Mouse (Mus musculus) hindbrain, postnatal 0 days (tissue): Measurements from ENCODE around the gene Acsl4. TPM values are rescaled to one million over a fixed set of nuclear protein-coding genes. Genes with fewer than 3 reads are reported as not detected.

Experiments used
- ATAC-seq: fragments of 200-750 bp; cut with Nextera tagmentation; 2 replicates; pipeline ENCODE4 v1.8.0; 2017; ENCODE audit warnings: mild to moderate bottlenecking, moderate TSS enrichment, moderate library complexity
- DNase-seq: peaks from one replicate; pipeline ENCODE4 v3.0.0-alpha.2; 2015; ENCODE audit warnings: low spot score
- H3K27ac ChIP-seq: fragments of 300-500 bp; sonication (generic); 2 replicates; pipeline ENCODE4 v1.5.1; 2014; ENCODE audit warnings: mild to moderate bottlenecking
- H3K27me3 ChIP-seq: fragments of 300-500 bp; sonication (generic); 2 replicates; pipeline ENCODE4 v1.6.1; 2014; ENCODE audit warnings: low read length, mixed read lengths; ENCODE audit not compliant: insufficient read depth
- H3K36me3 ChIP-seq: fragments of 300-500 bp; sonication (generic); 2 replicates; pipeline ENCODE4 v1.6.1; 2014; ENCODE audit warnings: low read length, mixed read lengths; ENCODE audit not compliant: insufficient read depth
- H3K4me1 ChIP-seq: fragments of 300-500 bp; sonication (generic); 2 replicates; pipeline ENCODE4 v1.6.1; 2014; ENCODE audit warnings: antibody characterized with exemption, low read length, mixed read lengths; ENCODE audit not compliant: insufficient read depth
- H3K4me2 ChIP-seq: fragments of 300-500 bp; sonication (generic); 2 replicates; pipeline ENCODE4 v1.6.1; 2014; ENCODE audit warnings: low read depth, mild to moderate bottlenecking, low read length, moderate library complexity, mixed read lengths
- H3K4me3 ChIP-seq: fragments of 300-500 bp; sonication (generic); 2 replicates; pipeline ENCODE4 v1.5.1; 2014; ENCODE audit warnings: low read length
- H3K9ac ChIP-seq: fragments of 300-500 bp; sonication (generic); replicated peaks from 2 replicates; pipeline ENCODE4 v1.6.1; 2014; ENCODE audit warnings: mild to moderate bottlenecking, low read length, moderate library complexity, mixed read lengths
- H3K9me3 ChIP-seq: fragments of 300-500 bp; sonication (generic); 2 replicates; pipeline ENCODE4 v1.6.1; 2016; ENCODE audit warnings: low read length, mixed read lengths
- CTCF ChIP-seq: IDR thresholded peaks from 2 replicates; pipeline ENCODE4 v1.5.1; 2016; ENCODE audit warnings: antibody characterized with exemption, control low read depth, low read depth
- WGBS: fragments of 180-500 bp; shearing (Covaris S2); extraction: QIAGEN DNeasy Blood & Tissue Kit; methylation state at CpG from one replicate; pipeline ENCODE4 v1.1.7; 2014; 5-methylcytosine and 5-hydroxymethylcytosine counted together
- polyA plus RNA-seq: library from polyadenylated mRNA; unstranded; fragments of >200 nt; fragmentation: Nextera tagmentation; extraction: Ambion mirVana; gene quantifications from 2 replicates; pipeline ENCODE4 v1.2.1, GENCODE M21; 2015
- total RNA-seq: library from RNA; depleted of rRNA; stranded (reverse); fragments of >200 nt; gene quantifications from 2 replicates; pipeline ENCODE4 v1.2.3, GENCODE M21; 2014

Acsl4 gene
- total and polyA plus RNA-seq, 2 experiments from 2014 or later, result 30.0 to 30.3 TPM

- no peak for TF ChIP-seq CTCF
- ATAC-seq, result no peak
These were observed 74.2 kb downstream of the Acsl4 start for GRCm38 (mm10) chrX:142316106-142316505.

GRCm38 (mm10) chrX:142315270-142315669 lies 75.1 kb downstream of the Acsl4 start:
- H3K27ac ChIP-seq, result no peak overlapping the region
- 77% methylated on average over 8 of the region's 8 CpGs for WGBS

More at GRCm38 (mm10) chrX:142316106-142316505, 74.2 kb downstream of the Acsl4 start:
- Histone ChIP-seq H3K4me1 (no peaks in the 10 kb centered on the region), H3K36me3 (no peaks in the 10 kb centered on the region), H3K4me2 (no peak overlapping the region), H3K4me3 (no peak overlapping the region), H3K9me3 (no peaks in the 10 kb centered on the region), H3K27ac (no peak overlapping the region), H3K9ac (no peak overlapping the region), H3K27me3 (no peaks in the 10 kb centered on the region)
- WGBS, result 72% methylated on average over 9 of the region's 9 CpGs
- DNase-seq, result no peak

DNA sequence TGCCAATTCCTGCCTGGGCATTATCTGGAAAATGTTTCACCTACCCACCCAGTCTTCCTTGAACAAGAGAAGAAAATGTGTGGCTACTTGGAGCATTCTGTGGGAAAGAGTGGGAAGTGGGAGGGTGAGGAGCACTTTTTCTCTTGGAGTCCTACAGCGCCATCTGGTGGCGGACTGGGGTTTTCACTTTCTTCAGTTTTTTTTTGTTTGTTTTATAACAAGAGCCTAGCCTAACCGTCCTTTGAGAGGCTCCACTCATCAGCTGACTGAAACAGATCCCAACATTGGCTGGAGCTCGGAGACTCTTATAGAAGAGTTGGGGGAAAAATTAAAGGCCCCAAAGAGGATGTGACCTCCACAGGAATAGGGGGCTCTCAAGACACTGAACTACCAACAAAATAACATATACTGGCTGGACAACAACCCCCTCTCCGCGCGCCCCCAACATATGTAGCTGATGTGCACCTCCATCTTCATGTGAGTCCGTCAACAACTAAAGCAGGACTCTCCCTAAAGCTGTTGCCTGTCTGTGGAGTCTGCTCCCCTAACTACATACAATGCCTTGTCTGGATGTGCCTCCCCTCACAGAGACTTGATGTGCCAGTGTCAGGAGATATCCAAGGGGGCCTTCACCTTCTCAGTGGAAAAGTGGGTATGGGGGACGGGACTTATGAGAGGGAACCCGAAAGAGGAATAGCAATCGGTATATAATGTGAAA lies 75.9 kb downstream of the Acsl4 start:
- 0 out of 2 replicates have a peak overlapping the region, but pooled peaks have one; percentile 38 for H3K4me2 ChIP-seq
- no peaks in the 10 kb centered on the region for H3K4me1 ChIP-seq
- H3K9me3 ChIP-seq, result no peaks in the 10 kb centered on the region
- ATAC-seq, result peak; percentile 88
- H3K27ac ChIP-seq, result no peak overlapping the region
- H3K9ac ChIP-seq, result no peak overlapping the region
- DNase-seq, result peak; percentile 84
- no peak overlapping the region for H3K4me3 ChIP-seq
- 52% methylated on average over 11 of the region's 11 CpGs for WGBS
- H3K36me3 ChIP-seq, result no peaks in the 10 kb centered on the region
- TF ChIP-seq CTCF, result peak; percentile 77
- H3K27me3 ChIP-seq, result no peaks in the 10 kb centered on the region

More at GRCm38 (mm10) chrX:142315270-142315669, 75.1 kb downstream of the Acsl4 start:
- no peak overlapping the region for H3K4me2 ChIP-seq
- no peak overlapping the region for H3K4me3 ChIP-seq
- H3K36me3 ChIP-seq, result no peaks in the 10 kb centered on the region
- ATAC-seq, result no peak
- H3K4me1 ChIP-seq, result no peaks in the 10 kb centered on the region
- no peak for DNase-seq
- no peak overlapping the region for H3K9ac ChIP-seq
- no peaks in the 10 kb centered on the region for H3K27me3 ChIP-seq
- no peak for TF ChIP-seq CTCF
- no peaks in the 10 kb centered on the region for H3K9me3 ChIP-seq

- H3K4me3 ChIP-seq, result no peak overlapping the region
- no peaks in the 10 kb centered on the region for H3K36me3 ChIP-seq
- no peak for TF ChIP-seq CTCF
- peak; percentile 73 for DNase-seq
- WGBS, result 44% methylated on average over 5 of the region's 5 CpGs
- no peaks in the 10 kb centered on the region for H3K27me3 ChIP-seq
- no peak overlapping the region for H3K27ac ChIP-seq
- ATAC-seq, result no peak
- no peaks in the 10 kb centered on the region for H3K9me3 ChIP-seq
- H3K4me1 ChIP-seq, result no peaks in the 10 kb centered on the region
- H3K4me2 ChIP-seq, result no peak overlapping the region
- no peak overlapping the region for H3K9ac ChIP-seq
These were observed 79.9 kb downstream of the Acsl4 start for GRCm38 (mm10) chrX:142310431-142310830.

GRCm38 (mm10) chrX:142305869-142306581 lies 84.3 kb downstream of the Acsl4 start, which contains the start of gene Kcne1l:
Gene Kcne1l, minus strand, starts transcription at chrX:142306294.
- H3K9ac ChIP-seq, result 0 out of 2 replicates have a peak within 1 kb of the TSS, but pooled peaks have one; percentile 9
- peak within 1 kb of the TSS; percentile 72; the same call in 1 of the 2 replicates for H3K27ac ChIP-seq
- peak within 1 kb of the TSS; percentile 44 for H3K4me2 ChIP-seq
- H3K27me3 ChIP-seq, result no peaks in the 10 kb centered on the region
- ATAC-seq (peak; percentile 85), DNase-seq (peak; percentile 54)
- H3K36me3 ChIP-seq, result no peaks in the 10 kb centered on the region
- H3K4me3 ChIP-seq, result no peak within 1 kb of the TSS; the same call in 1 of the 2 replicates
- H3K9me3 ChIP-seq, result no peaks in the 10 kb centered on the region
- no peaks in the 10 kb centered on the region for H3K4me1 ChIP-seq
- no peak for TF ChIP-seq CTCF
- 45% methylated on average over 33 of the region's 33 CpGs for WGBS

DNA sequence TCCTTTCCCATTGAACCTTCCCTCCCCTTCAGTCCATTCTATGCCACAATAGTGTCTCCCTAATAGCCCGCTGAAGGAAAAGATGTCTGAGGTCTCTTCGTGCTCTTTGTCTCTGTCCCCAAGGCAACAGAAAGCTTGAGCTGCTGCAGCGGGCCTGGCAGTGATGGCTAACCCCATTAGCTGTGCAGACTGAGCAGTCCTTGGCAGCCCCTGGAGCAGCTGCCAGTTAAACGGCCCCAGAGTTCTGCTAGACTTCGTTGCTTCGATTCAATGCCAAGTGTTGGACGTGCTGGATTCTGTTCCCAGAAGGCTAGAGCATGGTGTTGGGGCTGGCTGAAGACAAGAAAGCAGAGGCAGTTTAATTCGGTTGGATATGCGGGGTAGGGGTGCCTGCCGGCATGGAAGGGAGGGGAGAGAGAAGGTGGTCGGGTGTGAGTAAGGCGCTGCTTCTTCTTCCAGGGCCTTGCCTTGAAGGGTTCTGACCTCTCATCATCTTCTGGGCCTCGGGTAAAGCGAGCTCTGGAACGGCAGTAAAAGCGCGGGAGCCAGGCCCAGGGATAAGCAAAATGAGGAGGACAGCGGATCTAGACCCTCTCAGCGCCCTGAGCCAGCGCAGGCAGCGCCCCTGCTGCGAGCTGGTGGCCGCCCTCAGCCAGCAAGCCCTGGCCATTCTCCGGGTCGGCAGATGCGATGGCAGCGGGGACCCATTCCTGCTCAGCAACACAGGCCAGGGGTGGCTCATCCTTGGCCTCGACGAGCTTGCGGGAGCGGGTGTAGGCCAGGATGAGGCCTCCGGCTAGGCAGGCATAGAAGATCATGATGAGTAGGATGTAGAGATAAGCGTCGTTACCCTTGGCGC lies 85.1 kb downstream of the Acsl4 start:
- peak; percentile 80 for DNase-seq
- 0 out of 2 replicates have a peak overlapping the region, but pooled peaks have one; percentile 9 for H3K9ac ChIP-seq

More for the DNA sequence above, 85.1 kb downstream of the Acsl4 start:
- H3K36me3 ChIP-seq, result no peaks in the 10 kb centered on the region
- TF ChIP-seq CTCF, result no peak
- no peak overlapping the region for H3K4me3 ChIP-seq
- peak overlapping the region; percentile 44 for H3K4me2 ChIP-seq
- no peaks in the 10 kb centered on the region for H3K9me3 ChIP-seq
- H3K27me3 ChIP-seq, result no peaks in the 10 kb centered on the region
- WGBS, result 32% methylated on average over 35 of the region's 35 CpGs
- H3K4me1 ChIP-seq, result no peaks in the 10 kb centered on the region
- ATAC-seq, result peak; percentile 92
- peak overlapping the region; percentile 72; the same call in 1 of the 2 replicates for H3K27ac ChIP-seq
